Mouse (Mus musculus) CH12F3 (cell line): ENCODE results near the gene Zc3h7b.
"Not testable (repeated sequence)": the region's sequence is repeated elsewhere in the genome, so short reads cannot be mapped to it uniquely, and the experiment has no call there.

ENCODE experiments used
- in situ Hi-C: fragments of 300-500 bp; cut with MboI; formaldehyde crosslinking; loops from 2 replicates; pipeline ENCODE4 v1.14.3; 2020; ENCODE audit warnings: low sequenced_read_pairs

The Zc3h7b gene

GRCm38 (mm10) chr15:81735075-81735474 is 9.8 kb upstream of the Zc3h7b start:
- in situ Hi-C loops: no loop called here

- in situ Hi-C loops: no loop called here
These were observed 5.6 kb upstream of the Zc3h7b start for GRCm38 (mm10) chr15:81739296-81739695.

- in situ Hi-C loops: no loop called here
These were observed 4.9 kb upstream of the Zc3h7b start for GRCm38 (mm10) chr15:81739924-81740323.

- in situ Hi-C loops: not testable (repeated sequence)
These were observed 2.5 kb upstream of the Zc3h7b start for GRCm38 (mm10) chr15:81742368-81742767.

- in situ Hi-C loops: no loop called here
These were observed 801 bp downstream of the Zc3h7b start for GRCm38 (mm10) chr15:81745601-81746114.

- in situ Hi-C loops: no loop called here
These were observed 4.9 kb downstream of the Zc3h7b start for GRCm38 (mm10) chr15:81749742-81750141.

- in situ Hi-C loops: no loop called here
These were observed 8.8 kb downstream of the Zc3h7b start for GRCm38 (mm10) chr15:81753669-81754068.

- in situ Hi-C loops: no loop called here
These were observed 13.8 kb downstream of the Zc3h7b start for GRCm38 (mm10) chr15:81758701-81759100.

- in situ Hi-C loops: no loop called here
These were observed 14.7 kb downstream of the Zc3h7b start for GRCm38 (mm10) chr15:81759542-81759941.

- in situ Hi-C loops: no loop called here
These were observed 15.7 kb downstream of the Zc3h7b start for GRCm38 (mm10) chr15:81760361-81761079.

- in situ Hi-C loops: no loop called here
These were observed 16.5 kb downstream of the Zc3h7b start for GRCm38 (mm10) chr15:81761381-81761780.

- in situ Hi-C loops: no loop called here
These were observed 17.1 kb downstream of the Zc3h7b start for GRCm38 (mm10) chr15:81761959-81762358.

- in situ Hi-C loops: no loop called here
These were observed 19.7 kb downstream of the Zc3h7b start for GRCm38 (mm10) chr15:81764573-81764972.

GRCm38 (mm10) chr15:81765651-81766050 is 20.8 kb downstream of the Zc3h7b start:
- in situ Hi-C loops: no loop called here

- in situ Hi-C loops: no loop called here
These were observed 21.6 kb downstream of the Zc3h7b start for GRCm38 (mm10) chr15:81766439-81766838.

- in situ Hi-C loops: no loop called here
These were observed 24.2 kb downstream of the Zc3h7b start for GRCm38 (mm10) chr15:81769037-81769436.

- in situ Hi-C loops: no loop called here
These were observed 27.7 kb downstream of the Zc3h7b start for GRCm38 (mm10) chr15:81772431-81773120.

GRCm38 (mm10) chr15:81774505-81775171 is 29.8 kb downstream of the Zc3h7b start:
- in situ Hi-C loops: no loop called here

GRCm38 (mm10) chr15:81776631-81777422 is 32.0 kb downstream of the Zc3h7b start:
- in situ Hi-C loops: no loop called here

- in situ Hi-C loops: no loop called here
These were observed 37.0 kb downstream of the Zc3h7b start for GRCm38 (mm10) chr15:81781816-81782215.

- in situ Hi-C loops: no loop called here
These were observed 39.9 kb downstream of the Zc3h7b start for GRCm38 (mm10) chr15:81784762-81785161.
